8 mouse cellular contexts compared by ENCODE assay signal in the genomic region with DNA sequence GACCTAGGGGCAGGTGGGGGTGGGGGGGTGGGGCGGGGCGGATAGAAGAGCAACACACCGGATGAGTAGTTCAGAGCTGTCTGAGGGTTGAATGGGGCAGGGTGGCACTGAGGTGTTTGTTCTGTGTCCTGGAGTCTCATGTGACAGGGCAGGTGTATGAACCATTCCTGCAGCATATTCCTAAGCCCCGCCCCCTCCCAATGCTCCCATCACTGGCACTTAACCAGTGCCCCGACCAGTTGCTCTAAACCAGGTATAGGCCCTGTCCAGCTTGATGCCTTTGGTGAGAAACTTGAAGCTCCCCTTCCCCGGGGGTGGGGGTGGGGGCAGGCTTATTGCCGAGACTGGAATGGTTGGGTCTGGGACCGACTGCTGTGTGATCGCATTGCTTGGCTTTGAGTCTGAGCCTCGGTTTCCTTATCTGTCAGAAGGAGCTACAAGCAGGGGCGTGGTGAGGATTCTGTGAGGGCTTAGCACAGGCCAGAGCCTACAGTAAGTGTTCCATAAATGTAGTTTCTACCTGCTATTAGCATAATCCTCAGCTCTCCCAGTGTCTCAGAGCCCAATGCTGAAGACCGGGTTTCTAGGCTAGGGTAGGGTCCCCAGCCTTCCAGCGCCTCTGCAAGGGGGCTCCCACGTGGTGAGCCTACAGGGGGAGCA. TPM values are rescaled to one million over a fixed set of nuclear protein-coding genes. Genes with fewer than 3 reads are reported as not detected.
DNase-seq lines count a peak whose midpoint lies in the region; ATAC-seq and TF ChIP-seq lines count a peak whose summit lies in the region.

No protein-coding gene starts in this region.

- H3K27me3 ChIP-seq in heart, embryonic 13.5 days (replicated peaks) = peaks cover 56% of the 10 kb centered on the region
- H3K27me3 ChIP-seq in hindbrain, postnatal 0 days (ENCODE audit: insufficient read depth, low read length) = no peaks in the 10 kb centered on the region
- H3K27me3 ChIP-seq in midbrain, embryonic 15.5 days (replicated peaks) = no peaks in the 10 kb centered on the region

- peak overlapping the region; percentile 73 for H3K4me2 ChIP-seq in heart, embryonic 13.5 days
- peak overlapping the region; percentile 69 for H3K4me2 ChIP-seq in hindbrain, postnatal 0 days (ENCODE audit: low read depth, low read length)
- H3K4me2 ChIP-seq in midbrain, embryonic 15.5 days = peak overlapping the region; percentile 72

- H3K4me1 ChIP-seq in heart, embryonic 13.5 days = peaks cover 63% of the 10 kb centered on the region
- peaks cover 16% of the 10 kb centered on the region for H3K4me1 ChIP-seq in cortical plate, adult 2 months (ENCODE audit: control insufficient read depth, insufficient read depth, low read length)
- peaks cover 47% of the 10 kb centered on the region for H3K4me1 ChIP-seq in hindbrain, postnatal 0 days (ENCODE audit: insufficient read depth, low read length)
- H3K4me1 ChIP-seq in midbrain, embryonic 15.5 days = peaks cover 75% of the 10 kb centered on the region

- H3K9me3 ChIP-seq in heart, embryonic 13.5 days = no peaks in the 10 kb centered on the region
- H3K9me3 ChIP-seq in hindbrain, postnatal 0 days (ENCODE audit: low read length) = no peaks in the 10 kb centered on the region
- H3K9me3 ChIP-seq in midbrain, embryonic 15.5 days = no peaks in the 10 kb centered on the region

- DNase-seq in heart, postnatal 4 days = no peak
- DNase-seq in hindbrain, postnatal 0 days (ENCODE audit: low spot score) = no peak
- no peak for DNase-seq in right cerebral cortex, postnatal 36 days (ENCODE audit: low spot score in 2 of 2)
- no peak for DNase-seq in right cerebral cortex, postnatal 4 days

- WGBS in heart, embryonic 13.5 days = 8% methylated on average over 14 of the region's 14 CpGs
- WGBS in hindbrain, postnatal 0 days = 3% methylated on average over 14 of the region's 14 CpGs
- 1% methylated on average over 14 of the region's 14 CpGs for WGBS in midbrain, embryonic 15.5 days

- H3K27ac ChIP-seq in heart, embryonic 13.5 days (replicated peaks) = no peak overlapping the region
- no peak overlapping the region for H3K27ac ChIP-seq in cortical plate, adult 2 months (ENCODE audit: insufficient read depth, low read length)
- H3K27ac ChIP-seq in hindbrain, postnatal 0 days = peak overlapping the region; percentile 57; the same call in 1 of the 2 replicates
- peak overlapping the region; percentile 86 for H3K27ac ChIP-seq in midbrain, embryonic 15.5 days

- TF ChIP-seq CTCF in cortical plate, adult 2 months (IDR thresholded peaks at IDR 0.05; ENCODE audit: extremely low read depth, insufficient read depth, low read length) = no peak
- no peak; the same call in 1 of the 2 replicates for TF ChIP-seq CTCF in hindbrain, postnatal 0 days (IDR thresholded peaks at IDR 0.05; ENCODE audit: low read depth)

- no peaks in the 10 kb centered on the region for H3K36me3 ChIP-seq in heart, embryonic 13.5 days
- no peaks in the 10 kb centered on the region for H3K36me3 ChIP-seq in hindbrain, postnatal 0 days (ENCODE audit: insufficient read depth, low read length)
- no peaks in the 10 kb centered on the region for H3K36me3 ChIP-seq in midbrain, embryonic 15.5 days (replicated peaks)

- peak overlapping the region; percentile 67 for H3K9ac ChIP-seq in heart, embryonic 13.5 days
- H3K9ac ChIP-seq in hindbrain, postnatal 0 days (replicated peaks; ENCODE audit: low read length) = peak overlapping the region; percentile 61
- peak overlapping the region; percentile 63 for H3K9ac ChIP-seq in midbrain, embryonic 15.5 days

- no peak for TF ChIP-seq POLR2A in cortical plate, adult 2 months (IDR thresholded peaks at IDR 0.05; ENCODE audit: extremely low read depth, insufficient read depth, low read length)

- H3K4me3 ChIP-seq in heart, embryonic 13.5 days = peak overlapping the region; percentile 52
- H3K4me3 ChIP-seq in cortical plate, adult 2 months (ENCODE audit: insufficient read depth, low read length) = peak overlapping the region; percentile 40
- peak overlapping the region; percentile 54 for H3K4me3 ChIP-seq in hindbrain, postnatal 0 days (ENCODE audit: low read length)
- peak overlapping the region; percentile 72 for H3K4me3 ChIP-seq in midbrain, embryonic 15.5 days

- no peak for ATAC-seq in heart, embryonic 13.5 days (ENCODE audit: extremely low read depth, insufficient number of reproducible peaks, low FRiP score, low TSS enrichment)
- ATAC-seq in hindbrain, postnatal 0 days = no peak
- no peak; the same call in none of the 2 replicates for ATAC-seq in midbrain, embryonic 15.5 days (replicated peaks)
- ATAC-seq in CD4-positive, CD25-positive, alpha-beta regulatory T cell, adult 4 months = no peak

RNA-seq across cellular contexts. Expression of a gene that starts 3.1 kb away (rescaled TPM):
- polyA plus RNA-seq in heart, embryonic 13.5 days (2015; fragmentation: Nextera tagmentation; extraction: Ambion mirVana) = 0.59 and 0.79 TPM in 2 replicates
- total RNA-seq in heart, postnatal 4 days (2021) = 1 to 10 TPM; 6.0 to 7.0 TPM
- polyA plus RNA-seq in cortical plate, adult 2 months (2012; rRNA removed) = 5.2 and 7.3 TPM in 2 replicates
- 11.7 and 15.1 TPM in 2 replicates for total RNA-seq in hindbrain, postnatal 0 days (2014; rRNA removed)
- 2.8 and 2.9 TPM in 2 replicates for polyA plus RNA-seq in hindbrain, postnatal 0 days (2015; fragmentation: Nextera tagmentation; extraction: Ambion mirVana)
- polyA plus RNA-seq in midbrain, embryonic 15.5 days (2015; fragmentation: Nextera tagmentation; extraction: Ambion mirVana) = 7.1 and 8.1 TPM in 2 replicates
- polyA plus RNA-seq in CD4-positive, CD25-positive, alpha-beta regulatory T cell, adult 4 months (2017; shearing (Covaris generic)) = not detected

Comparison
In these comparisons a context has a peak if more than half of its experiments do, and no peak if none do; other contexts are left out.
1. H3K27ac ChIP-seq: peak in hindbrain, postnatal 0 days (single experiment) and midbrain, embryonic 15.5 days (single experiment); none in heart, embryonic 13.5 days (single experiment) and cortical plate, adult 2 months (single experiment).
2. Peak in every context shown above with its lines, with median percentiles within 50 percentile points of each other: H3K4me2 ChIP-seq, H3K4me3 ChIP-seq and H3K9ac ChIP-seq.